Mouse (Mus musculus): ENCODE results near the gene Inpp4a. TPM values are rescaled to one million over a fixed set of nuclear protein-coding genes. Genes with fewer than 3 reads are reported as not detected.

The Inpp4a gene
- polyA plus RNA-seq, 1 experiment from 2014 or later = 21.0 TPM

DNA sequence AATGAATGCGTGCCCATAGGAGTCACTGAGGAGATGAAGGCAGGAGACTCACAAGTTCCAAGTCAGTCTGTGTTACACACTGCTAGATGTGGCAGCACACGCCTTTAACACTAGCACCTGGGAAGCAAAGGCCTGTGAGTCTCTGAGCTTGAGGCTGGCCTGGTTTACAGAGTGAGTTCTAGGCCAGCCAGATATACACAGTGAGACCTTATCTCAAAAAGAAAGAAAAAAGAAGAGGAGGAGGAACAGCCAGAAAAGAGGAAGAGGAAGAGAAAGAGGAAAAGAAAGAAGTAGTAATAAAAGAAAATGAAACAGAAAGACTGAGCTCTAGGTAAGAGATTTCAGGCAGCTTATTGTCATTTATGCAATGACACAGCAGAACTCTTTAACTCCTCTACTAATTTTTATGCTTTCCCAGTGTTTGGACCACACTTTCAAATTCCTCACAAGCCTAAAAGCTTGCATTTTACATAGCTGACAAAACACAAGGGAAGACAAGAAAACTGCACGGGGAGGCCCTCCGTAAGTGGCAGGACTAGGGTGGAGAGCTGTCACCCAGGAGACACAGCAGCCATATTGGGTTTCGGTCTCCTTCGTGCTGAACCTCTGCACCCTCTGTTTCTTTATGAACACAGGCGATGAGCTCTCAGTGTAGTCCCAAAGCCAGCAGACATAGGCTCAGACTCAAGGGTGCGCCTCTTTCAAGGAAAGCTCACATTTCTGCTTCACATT lies 127.6 kb downstream of the Inpp4a start:
- Histone ChIP-seq H3K4me3 (no peak overlapping the region), H3K9me3 (peaks cover 6% of the 10 kb centered on the region; the same call in 1 of the 2 replicates), H3K36me3 (peaks cover 51% of the 10 kb centered on the region), H3K4me1 (peaks cover 29% of the 10 kb centered on the region), H3K27ac (no peak overlapping the region), H3K4me2 (no peak overlapping the region), H3K9ac (no peak overlapping the region), H3K27me3 (no peaks in the 10 kb centered on the region)
- WGBS = 88% methylated on average over 8 of the region's 8 CpGs
- no peak for ATAC-seq (ENCODE audit: insufficient number of reproducible peaks, insufficient read depth, low FRiP score, low TSS enrichment, low read depth)

DNA sequence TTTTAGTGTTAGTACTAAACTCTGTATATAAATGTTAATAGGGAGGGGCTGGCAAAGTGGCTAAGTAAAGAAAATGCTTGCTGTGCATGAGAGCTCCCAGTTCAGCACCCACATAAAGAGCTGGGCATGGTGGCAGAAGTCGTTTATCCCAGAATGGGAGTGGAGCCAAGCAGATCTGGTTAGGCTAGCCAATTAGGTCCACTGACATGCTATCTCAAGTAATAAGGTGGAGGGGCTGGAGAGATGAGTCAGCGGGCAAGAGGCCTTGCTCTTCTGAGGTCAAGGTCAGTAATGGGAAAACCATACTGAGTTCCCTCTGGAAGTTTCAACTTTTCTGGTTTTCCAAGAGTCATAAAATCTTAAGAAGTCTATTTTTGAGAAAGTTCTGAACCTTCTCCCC lies 129.2 kb downstream of the Inpp4a start:
- H3K9ac ChIP-seq = peak overlapping the region; percentile 94
- H3K36me3 ChIP-seq = peaks cover 55% of the 10 kb centered on the region
- 66% methylated on average over 2 of the region's 2 CpGs for WGBS
- H3K27me3 ChIP-seq = no peaks in the 10 kb centered on the region
- peaks cover 32% of the 10 kb centered on the region for H3K4me1 ChIP-seq
- no peak overlapping the region for H3K27ac ChIP-seq
- H3K4me3 ChIP-seq = peak overlapping the region; percentile 97
- peak overlapping the region; percentile 78 for H3K4me2 ChIP-seq
- ATAC-seq (ENCODE audit: insufficient number of reproducible peaks, insufficient read depth, low FRiP score, low TSS enrichment, low read depth) = no peak
- H3K9me3 ChIP-seq = peaks cover 5% of the 10 kb centered on the region; the same call in 1 of the 2 replicates

DNA sequence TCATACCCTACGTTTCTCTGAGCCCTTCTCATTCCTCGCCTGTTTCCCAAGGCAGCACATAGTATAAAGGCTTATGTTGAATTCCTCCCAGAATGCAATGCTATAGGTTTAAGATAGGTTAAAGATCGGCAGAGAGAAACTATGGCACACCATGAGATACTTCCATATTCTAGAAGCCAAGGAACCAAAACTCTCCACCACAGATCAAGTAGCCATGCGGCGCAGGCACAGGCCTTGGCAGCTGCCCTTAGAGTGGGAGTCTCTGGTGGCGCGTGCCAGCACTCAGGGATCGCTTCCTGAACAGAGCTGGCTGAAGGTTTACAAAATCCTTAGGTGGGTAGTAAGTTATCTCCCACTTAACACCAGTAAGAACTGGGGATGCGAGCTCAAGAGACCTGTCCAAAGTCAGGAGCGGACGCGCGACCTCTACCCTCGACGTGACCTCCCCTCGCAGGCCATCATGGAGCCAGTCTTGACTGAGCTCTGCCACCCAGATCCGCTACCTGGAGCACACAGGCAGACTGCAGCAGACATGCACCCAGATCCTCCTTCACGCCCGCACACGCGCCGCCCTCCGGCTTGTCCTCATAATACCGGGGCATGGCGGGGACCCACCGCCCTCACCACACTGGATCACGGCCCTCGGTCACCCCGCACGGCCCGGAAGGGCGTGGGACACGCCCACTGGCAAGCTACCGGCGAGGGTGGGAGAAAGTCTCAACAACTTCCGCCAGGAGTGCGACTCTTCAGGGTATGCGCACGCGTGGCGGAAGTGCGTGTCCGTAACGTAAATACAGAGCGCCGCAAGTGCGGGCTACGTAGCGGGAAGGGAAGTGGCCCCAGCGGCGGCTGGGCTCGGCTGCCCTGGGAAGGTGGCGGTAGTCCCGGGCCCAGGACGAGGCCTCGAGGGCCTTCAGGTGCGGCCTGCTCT lies 130.0 kb downstream of the Inpp4a start, which contains the start of the genes Coa5 and Unc50:
Coa5 (minus strand) TSS at position 738 of the 931 bp plus-strand sequence.
Unc50 (plus strand) TSS at position 774 of the 931 bp plus-strand sequence.
- WGBS = 3% methylated on average over 57 of the region's 57 CpGs
- Histone ChIP-seq H3K9me3 (no peaks in the 10 kb centered on the region), H3K9ac (peak within 1 kb of the TSS; percentile 94), H3K4me1 (peaks cover 32% of the 10 kb centered on the region), H3K27me3 (no peaks in the 10 kb centered on the region), H3K36me3 (peaks cover 52% of the 10 kb centered on the region), H3K4me2 (peak within 1 kb of the TSS; percentile 78), H3K27ac (peak within 1 kb of the TSS; percentile 75), H3K4me3 (peak within 1 kb of the TSS; percentile 97)
- peak; percentile 95 for ATAC-seq (ENCODE audit: insufficient number of reproducible peaks, insufficient read depth, low FRiP score, low TSS enrichment, low read depth)

DNA sequence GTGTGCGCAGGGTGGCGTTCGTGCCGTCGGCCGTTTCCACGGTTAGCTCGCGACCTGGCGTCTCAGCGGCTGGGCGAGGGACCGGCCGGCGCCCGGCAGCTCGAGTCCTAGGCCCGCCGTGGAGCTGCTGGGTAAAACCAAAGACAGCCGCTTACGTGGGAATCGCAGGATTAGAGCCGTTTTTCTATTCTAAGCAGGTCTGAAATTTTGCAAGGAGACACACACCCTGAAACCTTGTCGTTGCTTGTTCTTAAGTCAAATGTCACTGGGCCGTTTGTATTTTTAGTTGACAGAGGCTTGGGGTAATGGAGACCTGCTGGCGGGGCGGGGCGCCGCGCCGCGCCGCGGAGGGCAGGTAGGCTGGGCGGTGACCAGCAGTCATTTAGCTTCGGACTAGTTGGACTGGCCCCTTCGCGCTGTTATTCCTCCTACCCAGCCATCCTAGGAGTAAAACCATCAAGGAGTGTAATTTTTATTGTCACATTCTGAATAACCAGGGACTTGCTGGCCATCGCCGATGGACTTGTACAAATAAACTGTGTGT lies 130.7 kb downstream of the Inpp4a start:
- H3K4me3 ChIP-seq = peak overlapping the region; percentile 97
- H3K9ac ChIP-seq = peak overlapping the region; percentile 94
- WGBS = 2% methylated on average over 40 of the region's 40 CpGs
- H3K36me3 ChIP-seq = peaks cover 47% of the 10 kb centered on the region
- H3K27me3 ChIP-seq = no peaks in the 10 kb centered on the region
- peaks cover 32% of the 10 kb centered on the region for H3K4me1 ChIP-seq
- H3K4me2 ChIP-seq = peak overlapping the region; percentile 78
- ATAC-seq (ENCODE audit: insufficient number of reproducible peaks, insufficient read depth, low FRiP score, low TSS enrichment, low read depth) = peak; percentile 41; the same call in 1 of the 2 replicates
- H3K9me3 ChIP-seq = no peaks in the 10 kb centered on the region
- H3K27ac ChIP-seq = peak overlapping the region; percentile 75

DNA sequence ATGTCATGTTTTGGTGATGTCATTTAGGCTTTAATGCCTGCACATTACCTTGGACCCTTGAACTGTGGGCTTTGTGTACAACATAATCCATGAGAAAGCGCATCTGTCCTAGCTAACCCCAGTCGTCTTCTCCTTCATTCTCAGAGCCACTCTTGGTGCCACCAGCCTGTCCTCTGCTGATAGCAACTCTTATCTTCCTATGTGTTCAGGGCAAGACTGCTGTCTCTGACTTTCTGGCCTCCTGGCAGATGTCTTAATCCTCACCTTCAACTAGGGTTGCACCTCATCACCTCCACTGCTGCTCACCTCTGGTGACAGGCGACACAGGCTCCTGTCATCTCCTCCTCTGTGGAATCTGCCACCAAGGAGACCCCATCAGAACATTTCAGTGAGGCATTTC lies 136.8 kb downstream of the Inpp4a start:
- no peak for ATAC-seq (ENCODE audit: insufficient number of reproducible peaks, insufficient read depth, low FRiP score, low TSS enrichment, low read depth)
- peaks cover 77% of the 10 kb centered on the region for H3K36me3 ChIP-seq

DNA sequence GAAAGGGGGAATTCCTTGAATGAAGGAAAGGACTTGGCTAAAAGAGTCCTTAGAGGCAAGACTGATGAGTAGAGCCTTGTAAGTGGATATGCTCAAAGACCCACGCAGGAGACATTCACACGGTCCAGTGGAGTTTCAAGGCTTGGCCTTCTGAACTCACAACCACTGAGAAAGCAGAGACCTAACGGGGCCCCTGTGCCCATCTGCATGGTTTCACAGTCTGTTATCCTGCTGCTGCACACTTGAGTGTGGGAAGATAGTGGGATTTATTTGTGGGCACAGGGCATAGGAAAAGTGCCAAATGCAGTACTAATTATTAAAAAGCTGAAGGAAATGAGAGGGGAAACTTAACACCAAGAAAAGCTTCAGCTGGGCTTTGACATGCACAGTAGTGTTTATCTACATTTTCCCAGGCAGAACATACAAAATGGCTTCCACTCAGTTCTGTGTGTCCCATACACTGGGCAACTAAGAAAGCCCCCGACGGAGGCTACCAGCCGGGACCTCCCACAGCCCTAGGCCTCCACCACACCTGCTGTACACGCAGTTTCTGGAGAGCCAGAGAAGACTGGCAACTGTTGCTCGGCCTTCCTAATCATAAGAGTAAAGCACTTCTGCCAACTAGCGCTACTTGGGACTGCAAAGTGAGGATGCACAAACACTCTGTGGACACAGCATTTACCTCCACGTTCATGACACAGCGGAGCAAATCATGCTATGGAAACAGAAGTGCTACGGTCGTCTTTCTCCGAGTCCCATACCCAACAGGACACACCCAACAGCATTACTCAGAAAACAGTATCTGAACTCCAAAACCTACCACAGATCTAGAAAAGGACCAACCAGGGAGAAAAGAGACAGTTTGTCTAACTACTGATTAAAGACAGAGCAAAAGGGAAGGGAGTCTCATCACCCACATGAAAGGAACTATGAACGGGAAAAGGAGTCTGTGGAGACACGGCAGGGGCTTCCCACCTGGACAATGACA lies 143.5 kb downstream of the Inpp4a start:
- Histone ChIP-seq H3K9me3 (no peaks in the 10 kb centered on the region), H3K4me3 (no peak overlapping the region), H3K27me3 (no peaks in the 10 kb centered on the region), H3K36me3 (peaks cover 42% of the 10 kb centered on the region), H3K9ac (no peak overlapping the region), H3K4me1 (no peaks in the 10 kb centered on the region), H3K27ac (no peak overlapping the region), H3K4me2 (no peak overlapping the region)
- no peak for ATAC-seq (ENCODE audit: insufficient number of reproducible peaks, insufficient read depth, low FRiP score, low TSS enrichment, low read depth)
- 93% methylated on average over 16 of the region's 16 CpGs for WGBS

More for the DNA sequence above, 136.8 kb downstream of the Inpp4a start:
- no peak overlapping the region for H3K9ac ChIP-seq
- H3K9me3 ChIP-seq = no peaks in the 10 kb centered on the region
- no peak overlapping the region for H3K27ac ChIP-seq
- peaks cover 12% of the 10 kb centered on the region for H3K4me1 ChIP-seq
- H3K27me3 ChIP-seq = no peaks in the 10 kb centered on the region
- H3K4me2 ChIP-seq = no peak overlapping the region
- WGBS = 90% methylated on average over 3 of the region's 3 CpGs
- no peak overlapping the region for H3K4me3 ChIP-seq

DNA sequence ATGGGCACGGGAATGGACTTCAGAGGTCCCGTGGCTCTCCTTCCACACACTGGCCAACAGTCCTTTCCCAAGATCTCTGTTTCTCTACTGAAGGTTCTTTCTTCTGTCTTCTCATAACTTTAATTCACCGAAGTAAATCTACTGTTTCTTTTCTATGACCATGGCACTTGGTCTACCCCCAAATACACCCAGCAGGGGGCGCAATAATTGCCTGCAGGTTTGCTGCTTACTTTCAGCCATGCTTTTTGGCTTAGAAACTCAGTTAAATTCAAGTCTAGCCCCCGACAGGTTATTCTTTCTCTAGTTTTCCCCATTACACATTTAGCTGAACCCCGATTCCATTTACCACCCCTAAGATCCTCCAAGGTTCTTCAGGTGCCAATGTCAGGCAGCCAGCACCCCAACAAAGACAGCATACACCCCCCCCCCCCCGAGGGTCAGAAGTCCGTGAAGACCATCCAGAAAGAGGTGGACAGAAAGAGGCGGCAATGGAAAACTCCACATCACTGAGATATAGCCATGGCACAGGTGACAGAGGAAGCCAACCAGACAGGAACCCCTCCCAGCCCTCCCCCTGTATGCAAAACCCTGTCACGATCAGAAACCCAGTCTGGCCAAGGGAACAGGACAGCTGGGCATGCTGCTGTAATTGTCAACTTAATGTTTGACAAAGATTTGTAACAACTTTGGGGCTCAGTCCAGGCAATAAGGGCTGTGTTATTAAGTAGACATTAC lies 148.9 kb downstream of the Inpp4a start:
- H3K9ac ChIP-seq = no peak overlapping the region
- 78% methylated on average over 10 of the region's 10 CpGs for WGBS
- H3K4me3 ChIP-seq = no peak overlapping the region
- no peak overlapping the region for H3K27ac ChIP-seq
- no peaks in the 10 kb centered on the region for H3K9me3 ChIP-seq
- no peaks in the 10 kb centered on the region for H3K4me1 ChIP-seq
- no peak overlapping the region for H3K4me2 ChIP-seq
- no peaks in the 10 kb centered on the region for H3K36me3 ChIP-seq
- no peak for ATAC-seq (ENCODE audit: insufficient number of reproducible peaks, insufficient read depth, low FRiP score, low TSS enrichment, low read depth)
- no peaks in the 10 kb centered on the region for H3K27me3 ChIP-seq

DNA sequence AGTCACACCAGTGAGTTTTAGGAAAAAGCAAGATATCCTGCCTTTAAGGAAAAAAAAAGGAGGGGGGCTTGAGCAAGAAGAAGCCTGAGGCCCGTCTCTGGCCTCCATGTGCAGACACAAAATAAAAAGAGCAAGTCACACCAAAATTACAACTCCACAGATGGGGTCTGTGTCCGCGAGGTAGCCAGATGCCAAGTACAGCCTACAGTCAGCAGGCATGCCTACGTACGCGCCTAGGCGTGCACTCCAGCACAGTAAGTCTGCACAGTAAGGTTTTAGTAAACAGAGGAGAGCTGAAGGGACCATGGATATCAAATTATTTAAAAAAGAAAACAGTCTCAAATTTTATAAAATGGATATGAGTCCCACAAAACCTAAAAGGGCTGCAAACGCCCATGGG lies 151.6 kb downstream of the Inpp4a start:
- Histone ChIP-seq H3K27ac (no peak overlapping the region), H3K36me3 (no peaks in the 10 kb centered on the region), H3K4me2 (no peak overlapping the region), H3K27me3 (no peaks in the 10 kb centered on the region), H3K9me3 (no peaks in the 10 kb centered on the region), H3K4me3 (no peak overlapping the region), H3K9ac (no peak overlapping the region), H3K4me1 (no peaks in the 10 kb centered on the region)
- WGBS = 82% methylated on average over 8 of the region's 8 CpGs
- ATAC-seq (ENCODE audit: insufficient number of reproducible peaks, insufficient read depth, low FRiP score, low TSS enrichment, low read depth) = no peak

DNA sequence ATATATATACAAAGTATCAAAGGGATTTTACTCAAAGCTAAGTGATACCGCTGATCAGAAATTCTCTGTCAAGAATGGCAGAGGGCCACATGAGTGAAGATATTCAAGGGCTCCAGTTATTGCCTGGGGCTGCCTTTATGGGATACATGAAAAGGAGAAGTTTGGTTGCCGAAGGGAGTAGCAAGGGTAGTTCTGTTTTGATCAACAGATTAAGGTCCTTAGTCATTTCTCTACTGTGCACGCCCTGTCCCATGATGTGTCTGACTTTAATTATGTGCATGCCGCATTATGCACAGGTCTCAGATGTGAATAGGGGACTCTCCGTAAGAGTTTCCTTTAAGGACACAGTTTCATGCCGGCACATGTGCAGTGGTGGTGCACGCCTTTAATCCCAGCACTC lies 157.9 kb downstream of the Inpp4a start:
- Histone ChIP-seq H3K4me2 (no peak overlapping the region), H3K27ac (no peak overlapping the region), H3K9ac (no peak overlapping the region), H3K9me3 (no peaks in the 10 kb centered on the region), H3K4me1 (0 out of 2 replicates have a peak, but pooled peaks cover 2% of the 10 kb centered on the region), H3K4me3 (no peak overlapping the region), H3K36me3 (no peaks in the 10 kb centered on the region), H3K27me3 (no peaks in the 10 kb centered on the region)
- WGBS = 52% methylated on average over 7 of the region's 7 CpGs
- ATAC-seq (ENCODE audit: insufficient number of reproducible peaks, insufficient read depth, low FRiP score, low TSS enrichment, low read depth) = no peak
